Mouse (Mus musculus): ENCODE data around the gene Zmiz1.

DNA sequence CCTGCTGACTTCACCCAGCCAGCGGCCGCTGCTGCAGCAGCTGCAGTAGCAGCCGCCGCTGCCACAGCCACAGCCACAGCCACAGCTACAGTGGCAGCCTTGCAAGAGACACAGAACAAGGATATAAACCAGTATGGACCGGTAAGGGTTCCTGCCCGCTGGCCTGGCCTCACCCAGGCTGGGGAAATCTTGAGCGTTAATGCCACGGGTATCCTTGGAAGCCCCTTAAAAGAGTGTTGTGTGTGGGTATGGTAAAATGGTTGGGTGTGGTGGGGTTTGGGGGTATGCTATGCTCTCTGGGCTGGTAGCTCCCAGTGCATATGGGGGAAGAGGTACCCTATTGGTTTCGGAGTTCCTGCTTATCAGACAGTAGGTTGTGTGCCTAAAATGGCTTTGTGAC lies 186.7 kb downstream of the Zmiz1 start:
- TF ChIP-seq GATA1 (IDR thresholded peaks at IDR 0.05; ENCODE audit: low read length) (no peak), TAL1 (IDR thresholded peaks at IDR 0.05; ENCODE audit: low read length) (no peak)
